Mouse (Mus musculus) B cell, adult 62 days (primary cell): ENCODE data around the gene Scgb2b3. TPM values are rescaled to one million over a fixed set of nuclear protein-coding genes. Genes with fewer than 3 reads are reported as not detected.

Experiments used
- total RNA-seq: library from RNA; stranded (reverse); gene quantifications from 4 replicates; pipeline ENCODE4 v1.2.4, GENCODE M21; 2023

The Scgb2b3 gene
- total RNA-seq: not detected in 4 replicates

DNA sequence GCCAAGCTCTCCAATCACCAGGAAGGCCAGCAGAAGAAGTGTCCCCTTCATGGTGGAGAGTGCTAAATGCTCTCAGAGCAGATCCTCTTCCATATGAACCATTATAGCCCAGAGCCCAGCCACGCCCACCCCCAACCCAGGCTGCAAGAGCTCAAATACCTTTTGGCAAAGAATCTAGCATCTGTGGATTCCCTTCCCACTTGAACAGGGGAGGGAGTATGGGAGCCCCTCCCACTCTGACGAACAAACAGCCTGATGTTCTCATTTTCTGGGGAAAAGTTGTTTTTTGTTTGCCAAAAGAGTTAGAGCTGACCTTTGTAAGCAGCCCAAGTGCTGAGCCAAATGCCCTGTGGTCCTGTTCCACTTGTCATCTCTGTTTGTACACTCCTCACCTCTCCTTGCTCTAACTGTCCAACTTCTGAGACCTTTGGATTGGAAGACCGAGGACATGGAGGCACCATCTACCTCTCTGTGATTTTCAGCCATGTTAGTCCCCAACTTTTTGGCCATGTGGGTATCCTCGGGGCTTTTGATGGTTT lies at the start of gene Scgb2b3:
Gene Scgb2b3, minus strand, starts transcription at position 51 of the 539 bp plus-strand sequence.

GRCm38 (mm10) chr7:31375292-31375691 lies 13.4 kb upstream of the Scgb2b3 start, which contains the start of gene Scgb1b3:
TSS of gene Scgb1b3 (plus strand) at chr7:31375592.

Other genes starting within 250 kb of the Scgb2b3 start
- gene Hpn, start 246.8 kb downstream of the Scgb2b3 start, total RNA-seq: 1.1 TPM in 1 of 4 replicates, not detected in the others
- 0.40 to 1.1 TPM in 2 of 4 replicates, not detected in the others for gene Scn1b, start 235.1 kb downstream of the Scgb2b3 start, total RNA-seq
- 217 to 247 TPM (median 231 TPM) in 4 replicates for gene Gramd1a, start 206.2 kb downstream of the Scgb2b3 start, total RNA-seq
- not detected in 4 replicates for gene Scgb2b2, start 71.6 kb downstream of the Scgb2b3 start, total RNA-seq
- gene Scgb1b2, start 70.3 kb downstream of the Scgb2b3 start, total RNA-seq: not detected in 4 replicates
- gene Scgb1b3, start 13.5 kb upstream of the Scgb2b3 start, total RNA-seq: not detected in 4 replicates